Mouse (Mus musculus) telencephalon, adult 2 months (tissue): ENCODE measurements around the gene D630003M21Rik.

Source experiments
- DNase-seq: peaks from one replicate; pipeline ENCODE4 v3.0.0-alpha.2; 2011; ENCODE audit warnings: low read depth, low spot score

The D630003M21Rik gene

DNA sequence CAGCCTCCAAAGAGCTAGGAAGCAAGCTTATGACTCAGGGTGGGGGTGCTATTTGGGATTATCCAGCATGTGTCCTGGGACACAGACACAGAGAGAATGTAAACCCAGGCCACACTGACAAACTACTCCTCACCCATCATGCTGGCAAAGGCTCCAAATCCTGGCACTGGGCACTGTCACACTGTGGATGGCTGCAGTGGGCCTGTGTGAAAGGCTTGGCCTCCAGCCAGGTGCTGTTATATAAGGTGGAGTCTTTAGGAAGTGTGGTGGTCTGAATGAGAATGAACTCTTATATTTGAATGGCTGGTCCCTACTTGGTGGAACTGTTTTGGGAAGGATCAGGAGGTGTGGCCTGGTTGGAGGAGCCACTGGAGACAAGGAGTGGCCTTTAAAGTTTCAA, 7.7 kb upstream of the D630003M21Rik start:
- no peak for DNase-seq

DNA sequence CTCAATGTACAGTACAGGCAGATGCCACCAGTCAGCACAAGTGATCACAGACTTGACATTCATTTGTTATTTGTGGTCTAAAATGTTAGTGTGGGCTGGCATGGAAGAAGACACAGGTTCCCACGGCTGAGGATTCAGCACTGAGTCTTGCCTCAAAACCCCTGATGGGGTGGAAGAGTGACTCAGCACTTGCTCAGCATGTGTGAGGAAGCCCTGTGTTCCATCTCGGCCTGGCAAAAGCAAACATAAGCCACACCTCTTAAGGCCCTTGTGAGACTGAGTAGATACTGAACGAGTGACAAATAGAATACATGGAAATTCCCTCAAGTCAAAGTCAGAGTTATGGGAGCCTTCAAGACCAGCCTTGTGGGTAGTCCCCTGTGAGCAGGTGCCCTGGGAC, 4.1 kb upstream of the D630003M21Rik start:
- no peak for DNase-seq

DNA sequence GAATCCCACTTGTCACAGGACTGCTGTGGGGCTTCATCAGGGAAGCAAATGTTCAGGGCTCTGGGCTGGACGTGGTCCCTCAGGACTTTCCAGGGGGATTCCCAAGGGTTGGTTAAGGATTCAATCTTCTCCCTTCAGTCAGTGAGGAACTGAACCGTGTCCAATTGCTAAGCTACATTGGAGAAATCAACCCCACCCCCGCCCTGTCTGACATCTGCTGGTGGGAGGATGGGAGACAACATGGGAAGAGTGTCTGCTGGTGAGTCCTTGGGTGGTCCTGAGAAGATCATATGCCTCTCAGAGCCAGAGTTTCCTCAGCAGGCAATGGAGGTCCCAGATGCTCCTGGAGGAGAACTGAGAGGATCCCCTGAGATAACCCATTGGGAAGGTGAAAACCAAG, 3.4 kb upstream of the D630003M21Rik start:
- DNase-seq = no peak

DNA sequence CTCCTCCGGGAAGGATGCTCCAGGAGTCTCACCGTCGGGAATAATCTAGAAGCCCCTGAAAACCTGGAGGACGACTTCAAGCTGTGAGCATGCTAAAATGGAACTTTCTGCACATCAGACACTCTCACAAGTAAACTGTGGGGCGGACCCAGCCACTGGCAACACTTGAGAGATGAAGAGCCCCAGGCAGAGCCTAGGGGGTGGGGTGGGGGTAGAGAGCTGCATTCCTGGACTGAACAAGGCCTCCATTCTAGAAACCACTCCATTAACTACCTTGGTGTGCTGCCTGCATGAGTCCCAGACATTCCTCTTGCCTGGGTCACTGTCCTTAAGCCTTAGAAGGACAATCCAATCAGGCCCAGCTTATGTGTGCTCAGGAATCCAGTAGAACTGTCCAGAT, 2.0 kb upstream of the D630003M21Rik start:
- DNase-seq = no peak

DNA sequence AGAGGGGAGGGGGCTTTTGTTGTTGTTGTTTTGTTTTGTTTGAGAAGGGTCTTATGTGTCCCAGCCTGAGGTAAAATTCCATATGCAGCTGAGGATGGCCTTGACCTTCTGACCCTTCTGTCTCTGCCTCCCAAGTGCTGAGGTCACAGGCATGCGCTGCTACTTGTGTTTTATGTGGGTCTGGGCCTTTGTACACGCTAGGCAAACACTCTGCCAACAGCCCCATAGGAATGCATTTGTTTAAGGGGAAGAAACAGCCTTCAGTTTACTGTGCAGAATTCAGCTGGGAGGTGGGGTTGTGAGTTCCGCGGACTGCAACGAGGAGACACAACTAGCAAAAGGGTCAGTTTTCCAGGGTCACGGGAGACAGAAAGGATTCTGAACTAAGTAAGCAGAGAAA, 1.6 kb upstream of the D630003M21Rik start:
- no peak for DNase-seq

DNA sequence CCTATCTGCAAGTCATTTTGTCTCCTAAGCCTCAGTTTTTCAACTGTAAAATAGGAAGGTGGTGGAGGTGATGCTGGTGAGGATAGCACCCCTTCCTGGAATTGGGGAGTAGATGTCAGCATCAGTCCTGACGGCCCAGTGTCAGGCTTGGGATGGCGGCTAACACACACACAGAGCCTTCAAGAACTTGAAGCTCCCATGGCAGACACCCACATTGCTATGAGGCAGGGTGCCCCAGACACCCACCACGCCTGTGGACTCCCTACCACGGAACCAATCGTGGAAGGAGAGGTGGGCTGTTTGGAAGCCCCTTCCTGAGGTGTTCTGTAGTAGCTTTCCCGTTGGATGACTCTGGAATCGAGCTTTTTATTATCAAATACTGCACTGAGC, 476 bp upstream of the D630003M21Rik start:
- no peak for DNase-seq

DNA sequence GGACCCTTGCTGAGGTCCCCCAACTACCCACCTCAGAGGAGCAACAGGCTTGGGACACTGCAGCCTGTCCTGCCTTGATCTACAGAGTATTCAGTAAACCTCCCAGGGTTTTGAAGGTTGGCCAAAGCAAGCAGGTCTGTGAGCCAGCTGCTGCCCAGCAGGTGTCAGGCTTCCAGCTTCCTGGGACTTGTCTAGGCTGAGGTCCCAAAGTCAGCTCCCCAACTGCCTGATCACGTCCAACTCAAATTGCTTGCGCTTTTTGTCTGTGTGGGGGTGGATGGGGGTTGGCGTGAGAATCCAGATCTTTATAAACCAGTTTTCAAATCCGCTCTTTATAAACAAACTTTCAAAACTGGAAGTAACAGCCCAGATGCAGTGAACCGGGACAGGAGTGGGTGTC, 3.7 kb downstream of the D630003M21Rik start:
- no peak for DNase-seq

DNA sequence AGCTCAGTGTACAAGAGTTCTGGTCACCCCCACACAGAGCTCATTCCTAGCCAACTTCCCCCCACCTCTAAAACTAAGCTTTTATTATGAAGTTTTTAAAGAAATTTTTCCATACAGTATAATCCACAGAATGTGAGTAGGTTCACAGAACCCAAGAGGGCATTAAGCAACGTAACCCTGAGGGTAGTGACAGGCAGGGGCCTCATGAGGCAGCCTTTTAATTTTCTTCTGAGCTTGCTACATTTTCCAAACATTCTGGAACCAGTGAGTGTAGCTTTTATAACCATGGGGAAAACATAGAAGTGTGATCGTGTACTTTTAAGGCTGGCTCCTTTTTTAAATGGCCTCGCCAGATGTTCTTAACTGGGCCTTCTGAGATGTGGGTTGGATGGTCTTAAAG, 5.5 kb downstream of the D630003M21Rik start:
- DNase-seq = no peak

DNA sequence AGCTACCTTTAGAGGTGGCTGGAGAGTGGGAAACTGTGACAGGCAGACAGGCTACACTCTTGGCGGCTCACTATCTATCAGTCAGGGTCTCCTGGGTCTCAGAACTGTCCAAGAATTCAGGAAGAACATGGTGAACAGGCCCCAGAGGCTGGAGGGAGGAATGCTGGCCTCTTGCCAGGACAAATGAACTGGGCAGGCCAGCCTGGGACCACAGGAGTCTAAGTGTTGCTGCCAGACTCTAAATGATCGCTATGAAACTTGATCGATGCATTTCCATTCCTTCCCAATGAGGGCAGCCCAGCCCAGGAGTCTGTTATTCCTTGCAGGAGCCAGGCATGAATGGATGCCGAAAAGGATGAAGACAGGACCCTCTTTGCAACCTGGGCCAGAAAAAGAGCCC, 6.4 kb downstream of the D630003M21Rik start:
- DNase-seq = no peak

DNA sequence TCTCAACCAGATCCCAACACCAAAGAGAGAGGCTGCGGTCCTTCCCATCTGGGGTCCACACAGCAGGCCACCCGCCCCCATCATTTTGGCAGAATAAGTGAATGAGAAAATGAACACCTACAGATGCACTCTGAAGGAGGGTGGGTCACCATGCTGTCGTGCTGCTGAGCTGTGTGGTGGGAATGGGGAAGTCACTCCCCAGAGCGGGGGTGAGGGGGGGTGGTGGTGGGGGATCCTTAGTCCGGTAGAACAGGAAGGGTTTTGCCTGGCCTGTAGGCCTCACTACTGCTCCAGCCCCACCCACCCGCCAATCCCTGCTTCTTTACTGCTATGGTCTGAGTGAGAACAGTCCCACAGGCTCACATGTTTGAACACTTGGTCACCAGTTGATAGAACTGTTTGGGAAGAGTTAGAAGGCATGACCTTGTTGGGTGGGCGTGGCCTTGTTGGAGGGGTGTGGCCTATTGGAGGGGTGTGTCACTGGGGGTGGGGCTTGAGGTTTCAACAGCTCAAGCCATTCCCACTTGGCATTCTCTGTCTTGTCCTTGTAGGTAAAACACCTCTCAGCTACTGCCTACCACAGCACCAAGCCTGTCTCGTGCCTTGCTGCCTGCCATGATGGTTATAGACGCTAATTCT, 7.5 kb downstream of the D630003M21Rik start:
- DNase-seq = no peak

DNA sequence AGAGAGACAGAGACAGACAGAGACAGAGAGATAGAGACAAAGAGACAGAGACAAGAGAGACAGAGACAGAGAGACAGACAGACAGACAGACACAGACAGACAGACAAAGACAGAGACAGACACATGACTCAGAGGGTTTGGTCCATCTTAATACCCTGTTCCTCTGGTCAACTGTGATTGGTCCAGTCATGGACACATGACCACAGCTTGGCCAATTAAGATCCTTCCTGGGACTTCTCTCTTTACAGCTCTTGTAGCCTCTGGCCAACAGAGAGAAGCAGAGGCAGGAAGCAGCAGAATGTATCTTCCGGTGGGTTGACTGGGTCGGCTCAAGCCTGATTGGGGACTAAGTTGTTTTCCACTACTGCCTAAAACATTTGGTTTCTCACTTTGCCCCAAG, 9.5 kb downstream of the D630003M21Rik start:
- no peak for DNase-seq

DNA sequence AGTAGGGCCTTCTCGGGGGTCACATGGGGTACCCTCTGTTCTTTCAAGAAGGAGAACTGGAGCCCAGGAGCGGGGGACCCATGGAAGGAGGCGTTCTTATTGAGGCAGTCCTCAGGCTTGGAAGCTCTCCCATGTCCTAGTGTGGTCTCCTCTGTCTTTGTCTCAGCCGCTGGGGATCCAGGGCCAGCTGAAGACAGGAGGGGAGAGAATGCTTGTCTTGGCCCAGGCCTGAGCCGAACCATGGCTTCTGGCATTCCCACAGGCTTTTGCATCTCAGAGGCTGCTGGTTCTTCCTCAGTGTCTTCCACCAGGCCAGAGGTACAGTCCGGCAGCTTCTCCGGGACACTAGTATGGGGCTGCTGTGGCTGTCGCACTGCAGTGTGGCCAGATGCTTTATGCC, 12.5 kb downstream of the D630003M21Rik start:
- DNase-seq = no peak

DNA sequence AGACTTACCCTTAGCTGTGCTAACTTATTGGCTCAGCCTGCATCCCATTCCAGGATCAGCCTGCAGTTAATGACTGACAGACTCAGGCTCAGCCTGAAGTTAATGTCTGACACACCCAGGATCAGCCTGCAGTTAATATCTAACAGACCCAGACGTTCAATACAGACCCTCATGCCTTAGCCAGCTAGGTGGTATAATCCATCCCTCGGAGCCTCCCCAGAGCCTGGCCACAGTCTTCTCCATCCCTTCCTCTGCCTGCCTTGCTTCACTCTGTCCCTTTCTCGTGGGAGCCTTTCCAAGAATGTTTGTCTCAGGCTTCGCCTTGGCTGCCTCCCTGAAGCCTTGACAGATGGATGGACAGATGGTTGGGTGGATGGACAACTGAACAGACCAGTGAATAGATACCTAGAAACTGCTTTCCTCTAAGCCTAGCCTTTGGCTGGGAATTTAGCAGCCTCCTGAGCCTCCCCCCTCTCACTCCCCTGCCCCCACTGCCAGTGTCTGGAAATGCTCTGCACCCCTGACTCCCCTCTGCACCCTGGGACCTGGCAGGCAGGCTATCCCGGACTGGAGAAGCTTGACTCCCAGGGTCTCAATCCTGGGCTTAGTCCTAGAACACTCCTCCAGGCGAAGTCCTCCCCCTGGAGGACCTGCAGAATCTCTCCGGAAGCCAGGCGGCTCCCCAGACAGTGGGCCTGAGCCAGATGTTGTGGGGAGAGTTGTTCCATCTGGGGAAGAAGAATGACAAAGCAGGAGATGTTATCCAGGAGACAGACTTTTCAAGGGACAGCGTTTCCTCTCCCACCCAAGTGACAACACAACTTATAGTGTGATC, 13.5 kb downstream of the D630003M21Rik start:
- DNase-seq = no peak

DNA sequence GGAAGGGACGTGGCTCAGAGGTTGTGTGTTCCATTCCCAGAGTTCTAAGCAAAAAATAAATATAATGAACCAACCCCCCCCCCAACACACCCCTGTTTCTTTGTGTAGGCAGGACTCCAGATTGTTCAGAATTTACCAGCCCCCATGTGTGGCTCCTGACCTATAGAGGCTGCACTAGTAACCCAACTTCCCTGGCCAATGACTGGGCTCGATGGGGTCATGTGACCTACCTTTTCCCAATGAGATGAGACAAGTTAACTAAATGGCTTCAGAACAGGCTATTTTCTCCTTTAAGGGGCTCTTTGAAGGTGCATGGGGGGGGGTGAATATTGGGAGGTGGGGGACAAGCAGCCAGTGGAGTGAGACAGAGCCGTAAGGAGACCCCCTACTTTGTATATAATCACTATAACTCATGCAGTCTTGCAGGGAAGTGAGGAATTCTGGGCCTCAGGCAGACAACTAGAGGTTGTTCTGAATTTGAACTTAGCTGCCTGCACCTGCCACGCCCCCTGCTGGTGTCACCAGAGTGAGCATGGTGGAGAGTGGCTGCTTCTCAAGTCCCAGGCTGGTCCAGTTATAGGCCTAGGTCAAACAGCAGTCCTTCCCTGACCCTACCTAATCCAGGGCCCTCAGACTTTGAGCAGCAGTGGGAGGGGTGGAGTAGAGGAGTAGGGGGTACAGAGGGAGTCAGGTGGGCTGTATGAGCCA, 17.1 kb downstream of the D630003M21Rik start:
- no peak for DNase-seq

DNA sequence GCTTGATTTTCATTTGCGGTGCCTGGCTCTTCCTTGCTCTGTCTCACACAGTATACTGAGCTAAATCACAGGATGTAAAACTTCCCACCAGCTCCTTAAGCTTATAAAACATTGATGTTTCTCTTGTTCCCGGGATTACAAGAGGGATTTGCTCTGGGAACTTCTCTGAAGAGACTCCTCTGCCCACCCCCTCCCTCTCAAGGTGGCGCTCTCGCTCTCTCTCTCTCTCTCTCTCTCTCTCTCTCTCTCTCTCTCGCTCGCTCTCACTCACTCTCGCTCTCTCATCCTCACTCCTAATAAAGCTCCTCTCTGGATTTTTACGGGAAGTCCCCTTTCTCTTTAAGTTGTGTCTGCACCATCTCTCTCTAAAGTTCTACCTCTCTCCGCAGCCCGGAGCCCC, 18.1 kb downstream of the D630003M21Rik start:
- no peak for DNase-seq

DNA sequence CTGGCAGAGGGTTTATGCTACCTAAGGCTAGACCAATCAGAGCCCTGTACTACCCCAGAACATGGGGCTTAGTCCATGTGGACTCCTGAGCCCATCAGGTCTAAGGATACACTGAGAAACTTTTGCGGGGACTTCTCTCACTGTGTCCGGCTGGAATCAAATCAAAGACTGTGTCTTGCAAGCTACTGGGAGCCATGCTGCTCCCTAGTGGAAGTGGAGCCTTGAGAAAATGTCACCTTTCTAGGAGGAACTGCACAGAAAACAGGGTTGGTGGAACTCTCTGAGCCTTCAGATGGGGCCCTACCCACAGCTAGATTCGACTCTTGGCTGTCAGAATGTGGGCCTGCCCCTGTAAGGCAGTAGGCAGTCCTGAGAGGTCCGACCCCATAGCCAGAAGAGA, 18.5 kb downstream of the D630003M21Rik start:
- DNase-seq = no peak

DNA sequence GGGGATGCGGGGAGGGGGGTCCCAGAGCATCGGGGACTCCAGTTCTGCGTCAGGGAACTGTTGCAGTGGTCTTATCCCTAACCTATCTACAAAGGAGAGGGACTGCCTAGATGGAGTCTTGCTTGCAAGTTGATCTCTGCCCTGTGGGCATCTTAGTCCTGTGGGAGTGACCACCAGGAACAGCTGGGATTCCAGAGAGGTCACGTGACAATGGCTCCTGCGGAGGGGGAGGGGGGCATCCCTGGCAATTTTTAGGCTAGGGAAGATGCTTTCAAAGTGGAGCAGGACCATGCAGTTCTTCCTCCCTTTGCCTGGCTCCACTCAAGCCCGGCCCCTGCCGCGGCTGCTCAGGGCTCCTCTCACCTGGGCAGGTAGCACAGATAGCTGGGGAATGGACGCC, 19.2 kb downstream of the D630003M21Rik start:
- no peak for DNase-seq

DNA sequence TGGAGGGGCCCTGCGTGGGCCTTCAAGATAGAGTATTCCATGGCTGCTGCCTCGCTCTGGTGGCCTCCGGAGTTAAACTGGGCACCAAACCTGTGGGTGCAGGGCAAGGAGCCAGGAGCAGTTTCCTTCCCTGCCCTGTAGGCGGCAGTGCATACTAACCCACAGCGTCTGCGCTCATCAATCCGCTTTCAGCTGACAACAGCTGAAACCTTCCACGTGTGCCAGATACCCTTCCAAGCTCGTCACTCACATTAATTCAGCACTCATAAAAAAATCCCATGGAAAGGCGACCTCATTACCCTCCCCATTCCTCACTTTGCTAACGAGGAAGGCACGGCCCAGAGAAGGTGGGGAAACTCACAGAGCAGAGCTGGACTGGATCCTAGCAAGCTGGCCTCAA, 21.2 kb downstream of the D630003M21Rik start:
- no peak for DNase-seq

DNA sequence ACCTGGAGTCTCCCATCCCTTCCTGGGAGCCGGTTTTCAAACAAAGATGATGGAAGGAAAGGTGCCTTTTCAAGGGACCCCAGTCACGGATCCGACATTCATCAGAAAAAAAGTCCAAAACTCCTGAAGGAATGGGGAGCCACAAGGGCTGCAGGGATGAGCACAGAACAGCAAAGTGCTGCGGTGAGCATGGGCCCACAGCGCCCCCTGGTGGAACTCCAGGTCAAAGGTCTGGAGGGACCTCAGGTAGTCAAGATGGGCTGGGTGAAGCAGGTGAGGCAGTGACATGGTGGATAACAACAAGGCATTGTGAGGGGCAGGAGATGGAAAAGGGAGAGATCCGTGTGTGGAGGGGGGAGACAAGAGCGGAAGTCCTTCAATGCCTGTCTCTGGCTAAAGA, 24.9 kb downstream of the D630003M21Rik start:
- DNase-seq = no peak

DNA sequence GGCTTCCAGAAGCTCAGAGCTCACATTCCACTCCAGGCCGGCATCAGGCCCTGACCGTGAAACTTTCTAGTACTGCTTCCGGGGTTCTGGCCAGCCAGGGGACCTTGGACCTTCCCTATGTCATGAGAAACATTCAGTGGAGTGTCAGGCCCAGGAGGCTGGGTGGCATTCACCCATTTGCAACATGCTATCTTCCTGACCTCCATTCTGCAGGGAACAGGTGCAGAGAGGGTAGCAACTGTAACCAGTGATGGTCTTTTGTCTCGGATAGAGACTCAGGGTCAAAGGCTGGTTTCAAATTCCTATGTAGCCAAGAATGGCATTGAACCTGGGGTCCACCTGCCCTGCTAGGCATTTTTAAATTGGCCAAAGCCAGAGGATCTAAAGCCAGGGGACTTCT, 25.3 kb downstream of the D630003M21Rik start:
- no peak for DNase-seq

DNA sequence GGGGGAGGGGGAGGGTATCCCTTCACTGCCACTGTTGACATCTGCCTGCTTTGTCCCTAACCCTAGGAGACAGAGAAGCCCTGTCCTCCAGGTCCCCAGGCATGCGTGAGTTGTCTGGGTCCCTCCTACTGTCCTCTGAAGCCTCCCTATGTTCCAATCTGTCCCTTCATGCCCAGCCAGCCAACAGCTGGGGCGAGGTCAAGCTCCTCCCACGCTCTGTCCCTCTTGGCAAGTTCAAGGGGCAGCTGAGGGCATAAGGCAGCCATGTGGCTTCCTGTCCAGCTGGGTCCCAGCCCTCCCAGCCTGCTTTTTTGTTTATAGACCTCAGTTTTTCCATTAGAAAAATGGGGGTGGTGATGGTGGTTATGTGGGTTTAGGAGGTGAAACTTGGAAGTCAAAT, 29.7 kb downstream of the D630003M21Rik start:
- no peak for DNase-seq

DNA sequence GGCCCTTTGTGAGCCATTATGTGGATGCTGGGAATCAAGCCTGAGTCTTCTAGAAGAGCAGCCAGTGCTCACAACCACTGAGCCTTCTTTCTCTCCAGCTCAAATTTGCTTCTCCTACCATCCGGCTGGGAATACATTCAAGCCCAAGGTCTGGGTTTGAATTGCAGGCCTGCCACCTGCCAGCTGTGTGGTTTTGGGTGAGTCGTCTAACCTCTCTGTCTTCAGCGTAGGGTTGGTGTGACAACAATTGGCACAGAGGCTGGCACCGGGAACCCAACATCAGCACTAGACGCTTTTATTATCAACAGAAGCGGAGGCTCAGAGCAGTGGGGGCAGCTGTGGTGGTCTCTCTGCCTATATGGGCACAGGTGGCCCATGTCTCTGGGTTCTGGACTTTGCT, 30.2 kb downstream of the D630003M21Rik start:
- DNase-seq = no peak

DNA sequence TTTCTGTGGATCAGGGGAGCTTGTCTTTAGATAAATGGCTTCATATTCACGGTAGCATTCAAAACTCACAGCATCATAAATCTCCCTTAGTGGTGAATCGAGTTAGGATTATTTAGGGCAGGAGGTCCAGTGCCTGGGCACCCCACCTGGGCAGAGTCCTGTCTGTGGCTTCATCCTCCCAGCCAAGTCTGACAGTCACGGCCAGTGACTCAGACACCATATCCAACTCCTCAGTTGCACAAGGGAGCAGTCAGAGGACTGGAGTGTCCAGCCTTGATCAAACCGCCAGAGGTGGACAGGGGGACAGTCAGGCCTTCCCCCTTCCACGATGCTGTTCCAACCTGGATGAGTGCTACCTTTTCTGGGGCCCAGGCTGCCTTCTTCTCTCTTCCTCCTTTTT, 31.1 kb downstream of the D630003M21Rik start:
- DNase-seq = no peak
